Mouse (Mus musculus) heart, embryonic 16.5 days (tissue): ENCODE data around the gene Plscr1. TPM values are rescaled to one million over a fixed set of nuclear protein-coding genes. Genes with fewer than 3 reads are reported as not detected.

Source experiments
- ATAC-seq: fragments of 200-750 bp; cut with Nextera tagmentation; replicated peaks from 2 replicates; pipeline ENCODE4 v1.8.0; 2017; ENCODE audit warnings: moderate number of reproducible peaks; ENCODE audit not compliant: insufficient read depth, low FRiP score; ENCODE audit errors: extremely low read depth
- H3K27ac ChIP-seq: fragments of 300-500 bp; sonication (generic); 2 replicates; pipeline ENCODE4 v1.5.1; 2014; ENCODE audit warnings: mild to moderate bottlenecking, low read length, control low read depth, moderate library complexity
- H3K27me3 ChIP-seq: fragments of 300-500 bp; sonication (generic); 2 replicates; pipeline ENCODE4 v1.6.1; 2014; ENCODE audit warnings: low read length, mixed read lengths; ENCODE audit not compliant: control insufficient read depth, insufficient read depth
- H3K36me3 ChIP-seq: fragments of 300-500 bp; sonication (generic); 2 replicates; pipeline ENCODE4 v1.6.1; 2014; ENCODE audit not compliant: control insufficient read depth, insufficient read depth
- H3K4me1 ChIP-seq: fragments of 300-500 bp; sonication (generic); 2 replicates; pipeline ENCODE4 v1.6.1; 2014; ENCODE audit warnings: low read length, mixed read lengths; ENCODE audit not compliant: control insufficient read depth, insufficient read depth
- H3K4me2 ChIP-seq: fragments of 300-500 bp; sonication (generic); 2 replicates; pipeline ENCODE4 v1.6.1; 2014; ENCODE audit warnings: low read depth, mild to moderate bottlenecking, control low read depth, low read length
- H3K4me3 ChIP-seq: fragments of 300-500 bp; sonication (generic); 2 replicates; pipeline ENCODE4 v1.5.1; 2014; ENCODE audit warnings: mild to moderate bottlenecking, control low read depth, low read length
- H3K9ac ChIP-seq: fragments of 300-500 bp; sonication (generic); 2 replicates; pipeline ENCODE4 v1.6.1; 2014; ENCODE audit warnings: low read length, control low read depth
- H3K9me3 ChIP-seq: fragments of 300-500 bp; sonication (generic); replicated peaks from 2 replicates; pipeline ENCODE4 v1.6.1; 2016; ENCODE audit warnings: low read length; ENCODE audit not compliant: control insufficient read depth
- WGBS: fragments of 180-500 bp; shearing (Covaris S2); extraction: QIAGEN DNeasy Blood & Tissue Kit; methylation state at CpG from one replicate; pipeline ENCODE4 v1.1.7; 2014; 5-methylcytosine and 5-hydroxymethylcytosine counted together
- polyA plus RNA-seq: library from polyadenylated mRNA; unstranded; fragments of >200 nt; fragmentation: Nextera tagmentation; extraction: Ambion mirVana; gene quantifications from 2 replicates; pipeline ENCODE4 v1.2.1, GENCODE M21; 2015

The Plscr1 gene
- polyA plus RNA-seq, 1 experiment from 2014 or later: 26.1 TPM

DNA sequence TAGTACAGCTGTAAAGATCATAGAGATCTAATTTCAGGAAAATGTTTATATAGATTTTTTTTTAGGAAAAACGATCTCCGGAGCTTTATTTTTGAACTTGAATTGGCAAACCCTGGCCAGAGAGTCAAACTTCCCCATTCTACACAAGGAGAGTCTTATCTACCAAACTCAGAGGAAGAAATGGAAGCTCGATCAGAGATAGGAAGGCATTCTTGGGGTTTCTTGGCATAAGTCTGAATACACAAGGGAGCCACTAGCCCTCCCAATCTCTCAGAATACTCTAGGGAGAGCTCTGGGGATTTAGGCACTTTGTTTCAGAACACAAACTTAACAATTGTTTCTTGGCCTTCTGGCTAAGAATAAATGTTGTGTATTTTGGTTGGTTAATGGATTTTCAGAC is 29.4 kb upstream of the Plscr1 start:
- no peaks in the 10 kb centered on the region for H3K36me3 ChIP-seq
- H3K4me2 ChIP-seq: no peak overlapping the region
- H3K27me3 ChIP-seq: no peaks in the 10 kb centered on the region
- no peak overlapping the region for H3K27ac ChIP-seq
- H3K4me1 ChIP-seq: no peaks in the 10 kb centered on the region
- no peaks in the 10 kb centered on the region for H3K9me3 ChIP-seq
- no peak overlapping the region for H3K4me3 ChIP-seq
- no peak overlapping the region for H3K9ac ChIP-seq
- WGBS: 34% methylated on average over 3 of the region's 3 CpGs
- ATAC-seq: no peak

DNA sequence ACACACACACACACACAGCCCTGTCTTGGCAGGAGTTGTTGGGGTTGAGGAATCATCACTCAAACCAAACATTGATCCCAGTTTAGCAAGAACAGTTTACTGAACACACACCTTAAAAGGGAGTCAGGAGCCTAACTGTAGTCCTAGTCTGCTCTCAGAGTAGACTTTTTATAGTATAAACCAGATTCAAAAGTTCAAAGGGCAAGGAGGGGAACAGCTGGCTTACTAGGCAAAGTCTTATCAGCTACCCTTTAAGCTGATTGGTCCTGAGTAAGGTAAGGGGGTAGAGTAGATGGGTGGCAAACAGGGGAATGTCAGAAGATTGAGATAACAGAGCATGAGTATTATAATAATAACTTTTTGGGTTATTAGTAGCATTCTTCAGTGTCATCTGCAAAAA is 28.1 kb upstream of the Plscr1 start:
- ATAC-seq: no peak
- no peak overlapping the region for H3K4me3 ChIP-seq

DNA sequence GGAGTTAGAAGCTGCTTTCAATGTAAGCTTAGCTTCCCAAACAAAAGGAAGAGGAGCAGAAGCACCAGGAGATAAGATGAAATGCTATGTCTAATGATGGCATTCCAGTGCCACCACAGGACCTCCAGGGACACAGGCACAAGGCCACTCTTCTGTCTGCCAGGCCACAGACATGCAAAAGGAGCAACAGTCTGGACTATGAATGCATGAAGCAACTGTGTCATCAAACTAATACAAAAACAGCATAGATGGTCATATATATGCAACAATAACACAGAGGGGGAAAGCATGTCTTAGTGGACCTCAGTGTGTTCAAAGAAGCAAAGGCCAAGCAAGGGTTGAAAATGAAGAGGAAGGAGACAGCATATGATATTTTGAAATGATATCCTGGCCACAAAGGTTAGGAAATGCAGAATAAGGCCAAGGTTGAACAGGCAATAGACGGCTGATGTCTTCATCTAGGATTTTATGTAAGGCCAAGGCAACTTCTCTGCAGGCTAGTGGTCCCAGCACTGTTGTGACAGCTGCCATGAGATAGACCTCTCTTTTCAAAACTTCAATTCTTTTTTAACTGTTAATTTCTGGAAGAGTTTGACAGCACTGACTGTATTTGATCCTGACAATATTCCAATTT is 24.8 kb upstream of the Plscr1 start:
- 92% methylated on average over 1 of the region's 1 CpGs for WGBS

More for the DNA sequence above, 28.1 kb upstream of the Plscr1 start:
- H3K4me1 ChIP-seq: no peaks in the 10 kb centered on the region
- H3K36me3 ChIP-seq: no peaks in the 10 kb centered on the region
- H3K27me3 ChIP-seq: no peaks in the 10 kb centered on the region
- H3K4me2 ChIP-seq: no peak overlapping the region
- no peaks in the 10 kb centered on the region for H3K9me3 ChIP-seq
- no peak overlapping the region for H3K9ac ChIP-seq
- no peak overlapping the region for H3K27ac ChIP-seq

DNA sequence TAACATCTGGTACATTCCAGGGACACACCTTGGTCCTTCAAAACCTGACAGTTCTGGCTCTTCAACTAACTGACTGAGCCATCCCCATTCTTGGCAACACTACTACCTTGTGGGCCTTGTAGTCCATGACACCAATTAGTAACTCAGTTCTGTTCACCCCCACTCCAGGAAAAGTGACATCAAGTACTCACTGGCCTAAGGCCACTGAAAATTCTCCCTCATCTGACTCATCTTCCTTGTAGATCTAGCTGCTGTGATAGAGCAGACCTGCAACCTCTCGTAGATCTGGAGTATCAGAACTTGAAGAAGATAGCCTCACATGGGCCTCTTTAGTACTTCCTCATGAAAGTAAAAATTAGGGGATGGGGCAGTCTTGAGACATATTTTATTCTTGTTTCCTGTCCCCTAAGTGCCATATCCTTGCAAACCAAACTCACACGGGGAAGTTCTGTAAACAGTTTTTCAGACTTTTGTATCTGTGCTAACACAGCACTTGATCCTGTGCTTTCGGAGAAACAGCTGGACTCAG is 23.4 kb upstream of the Plscr1 start:
- no peaks in the 10 kb centered on the region for H3K27me3 ChIP-seq
- no peak overlapping the region for H3K4me2 ChIP-seq
- H3K9ac ChIP-seq: no peak overlapping the region
- H3K36me3 ChIP-seq: no peaks in the 10 kb centered on the region
- ATAC-seq: no peak
- no peaks in the 10 kb centered on the region for H3K4me1 ChIP-seq
- no peak overlapping the region for H3K4me3 ChIP-seq
- WGBS: 70% methylated on average over 3 of the region's 3 CpGs
- H3K27ac ChIP-seq: no peak overlapping the region
- no peaks in the 10 kb centered on the region for H3K9me3 ChIP-seq

More for the DNA sequence above, 24.8 kb upstream of the Plscr1 start:
- ATAC-seq: no peak
- Histone ChIP-seq H3K4me3 (no peak overlapping the region), H3K9ac (no peak overlapping the region), H3K27me3 (no peaks in the 10 kb centered on the region), H3K4me2 (no peak overlapping the region), H3K27ac (no peak overlapping the region), H3K4me1 (no peaks in the 10 kb centered on the region), H3K9me3 (no peaks in the 10 kb centered on the region), H3K36me3 (no peaks in the 10 kb centered on the region)

DNA sequence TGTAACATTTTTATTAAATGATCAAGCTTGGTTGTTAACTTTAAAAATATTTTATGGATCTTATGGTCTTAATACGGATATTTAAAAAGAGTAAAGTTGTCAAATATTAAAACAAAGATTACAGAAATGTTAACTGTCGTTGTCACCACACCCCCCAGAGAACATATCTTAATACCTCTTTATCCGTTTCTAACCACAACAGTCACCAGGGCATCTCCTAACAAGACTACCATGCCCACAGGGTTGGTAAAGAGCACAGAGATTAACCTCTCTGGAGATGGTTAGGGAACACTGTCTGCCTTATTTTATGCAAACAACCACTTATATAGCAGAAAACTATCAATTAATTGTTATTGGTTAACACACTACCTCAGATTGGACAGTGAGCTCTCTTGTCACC is 22.8 kb upstream of the Plscr1 start:
- no peak for ATAC-seq
- 80% methylated on average over 3 of the region's 3 CpGs for WGBS

DNA sequence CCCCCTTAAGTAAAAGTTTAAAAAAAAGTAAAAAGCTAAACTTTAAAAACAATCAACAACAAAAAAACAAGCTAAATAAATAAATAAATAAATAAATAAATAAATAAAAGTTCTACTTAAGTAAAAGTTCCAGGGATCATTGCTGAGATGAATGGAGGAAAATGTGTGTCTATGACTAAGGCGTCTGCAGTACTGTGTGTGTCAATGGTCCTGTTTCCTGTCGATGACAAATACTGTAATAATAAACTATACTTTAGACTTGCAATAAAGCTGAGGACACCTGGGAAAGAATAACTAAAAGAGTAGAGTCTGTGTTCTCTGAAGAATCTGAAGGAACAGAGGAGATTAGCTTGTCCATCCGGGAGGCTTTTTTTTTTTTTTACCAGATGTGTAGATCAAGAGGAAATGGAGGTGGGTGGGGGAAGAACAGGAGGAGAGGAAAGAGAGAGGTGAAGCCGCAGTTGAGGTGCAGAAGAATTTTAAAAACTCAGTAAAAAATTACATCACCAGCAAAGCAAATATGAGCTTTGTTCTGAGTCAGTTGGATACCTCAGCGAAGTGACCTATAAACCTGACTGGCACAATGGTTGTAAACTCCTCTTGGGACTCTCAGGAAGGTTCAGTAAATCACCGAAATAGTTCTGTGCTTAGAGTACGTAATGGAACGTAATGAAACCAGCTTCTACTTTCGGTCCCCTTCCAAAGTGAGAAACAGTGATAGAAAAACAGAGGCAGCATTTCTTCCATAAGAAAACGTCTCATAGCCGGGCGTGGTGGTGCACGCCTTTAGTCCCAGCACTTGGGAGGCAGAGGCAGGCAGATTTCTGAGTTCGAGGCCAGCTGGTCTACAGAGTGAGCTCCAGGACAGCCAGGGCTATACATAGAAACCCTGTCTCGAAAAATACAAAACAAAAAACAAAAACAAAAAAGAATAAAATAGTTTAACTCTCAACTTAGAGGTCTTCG is 20.4 kb upstream of the Plscr1 start:
- Histone ChIP-seq H3K36me3 (no peaks in the 10 kb centered on the region), H3K9ac (no peak overlapping the region), H3K4me2 (no peak overlapping the region), H3K4me1 (no peaks in the 10 kb centered on the region), H3K4me3 (no peak overlapping the region), H3K27me3 (no peaks in the 10 kb centered on the region), H3K9me3 (no peaks in the 10 kb centered on the region), H3K27ac (no peak overlapping the region)
- ATAC-seq: no peak
- WGBS: 80% methylated on average over 16 of the region's 16 CpGs

More for the DNA sequence above, 22.8 kb upstream of the Plscr1 start:
- Histone ChIP-seq H3K4me1 (no peaks in the 10 kb centered on the region), H3K9ac (no peak overlapping the region), H3K36me3 (no peaks in the 10 kb centered on the region), H3K27me3 (no peaks in the 10 kb centered on the region), H3K4me2 (no peak overlapping the region), H3K4me3 (no peak overlapping the region), H3K9me3 (no peaks in the 10 kb centered on the region), H3K27ac (no peak overlapping the region)

DNA sequence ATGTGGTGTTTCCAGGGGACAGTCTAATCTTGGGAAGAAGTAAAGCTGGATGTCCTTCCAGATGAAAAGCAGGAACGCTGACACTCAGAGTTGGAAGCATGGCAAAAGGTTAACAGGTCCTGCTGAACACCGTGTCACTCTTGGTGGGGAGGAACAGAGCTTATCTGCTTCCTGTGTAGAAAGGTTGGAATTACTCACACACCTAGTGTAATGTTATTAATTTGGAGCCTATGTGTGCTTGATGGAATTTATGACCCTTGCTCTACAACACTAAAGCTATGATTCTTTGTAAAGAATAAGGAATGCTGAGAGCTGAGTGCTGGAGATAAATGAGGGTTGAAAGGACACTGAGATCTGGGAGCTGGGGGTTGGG is 19.7 kb upstream of the Plscr1 start:
- ATAC-seq: no peak

DNA sequence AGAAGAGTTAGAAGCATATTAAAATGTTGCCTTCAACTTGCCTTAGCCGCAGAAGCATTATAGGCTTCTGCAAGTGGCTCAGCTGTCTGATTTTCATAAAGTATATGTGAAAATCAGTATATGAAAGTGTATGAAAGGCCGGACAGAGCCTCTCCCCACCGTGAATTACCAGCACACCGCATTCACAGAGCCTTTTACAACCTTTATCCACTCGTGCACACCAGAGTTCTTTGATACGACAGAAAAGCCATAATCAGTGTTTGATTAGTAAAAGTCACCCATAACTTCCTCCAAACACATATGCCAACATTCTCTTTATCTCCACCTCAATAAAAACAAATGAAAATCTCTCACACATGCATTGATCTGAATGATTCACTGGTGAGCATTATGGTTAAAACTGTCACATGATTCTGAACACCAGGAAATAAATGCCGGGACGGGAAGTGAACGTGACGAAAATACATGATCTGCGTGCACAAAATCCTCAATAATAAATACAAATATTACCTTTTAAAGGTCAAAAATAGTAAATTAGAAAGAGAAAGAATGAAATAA is 14.6 kb upstream of the Plscr1 start:
- no peak for ATAC-seq
- 87% methylated on average over 11 of the region's 11 CpGs for WGBS

More for the DNA sequence above, 19.7 kb upstream of the Plscr1 start:
- H3K4me2 ChIP-seq: no peak overlapping the region
- H3K4me1 ChIP-seq: no peaks in the 10 kb centered on the region
- no peak overlapping the region for H3K9ac ChIP-seq
- no peak overlapping the region for H3K27ac ChIP-seq
- 29% methylated on average over 2 of the region's 2 CpGs for WGBS
- no peaks in the 10 kb centered on the region for H3K36me3 ChIP-seq
- H3K4me3 ChIP-seq: no peak overlapping the region
- no peaks in the 10 kb centered on the region for H3K27me3 ChIP-seq
- no peaks in the 10 kb centered on the region for H3K9me3 ChIP-seq

More for the DNA sequence above, 14.6 kb upstream of the Plscr1 start:
- no peaks in the 10 kb centered on the region for H3K36me3 ChIP-seq
- H3K4me1 ChIP-seq: no peaks in the 10 kb centered on the region
- H3K9me3 ChIP-seq: no peaks in the 10 kb centered on the region
- H3K9ac ChIP-seq: no peak overlapping the region
- H3K27ac ChIP-seq: no peak overlapping the region
- no peak overlapping the region for H3K4me3 ChIP-seq
- no peaks in the 10 kb centered on the region for H3K27me3 ChIP-seq
- H3K4me2 ChIP-seq: no peak overlapping the region
